Mouse (Mus musculus): ENCODE data around the gene Itih4.
A peak's percentile ranks its signal among the peaks of the same experiment; 100 is the strongest.

Itih4 gene

DNA sequence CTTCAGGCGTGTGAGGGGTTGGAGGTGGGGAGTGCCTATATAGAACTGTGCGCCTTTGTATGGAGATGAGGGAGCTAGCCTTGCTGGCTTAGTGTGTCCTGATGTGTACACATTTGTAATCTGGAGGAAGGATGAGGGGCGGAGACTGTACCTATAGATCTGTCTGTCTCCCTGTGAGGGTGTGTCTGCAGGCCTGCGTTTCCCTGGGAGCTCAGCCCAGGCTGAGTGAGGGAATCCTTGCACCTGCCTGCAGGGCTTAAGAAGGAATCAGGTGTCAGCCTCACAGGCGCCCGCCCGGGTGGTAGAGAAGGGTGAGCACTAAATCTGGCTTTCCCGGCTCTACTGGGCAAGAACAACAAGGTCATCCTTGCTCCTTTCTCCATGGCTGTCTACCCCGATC, 6.5 kb upstream of the Itih4 start:
- DNase-seq (ENCODE audit: low spot score in 2 of 2): no peak

DNA sequence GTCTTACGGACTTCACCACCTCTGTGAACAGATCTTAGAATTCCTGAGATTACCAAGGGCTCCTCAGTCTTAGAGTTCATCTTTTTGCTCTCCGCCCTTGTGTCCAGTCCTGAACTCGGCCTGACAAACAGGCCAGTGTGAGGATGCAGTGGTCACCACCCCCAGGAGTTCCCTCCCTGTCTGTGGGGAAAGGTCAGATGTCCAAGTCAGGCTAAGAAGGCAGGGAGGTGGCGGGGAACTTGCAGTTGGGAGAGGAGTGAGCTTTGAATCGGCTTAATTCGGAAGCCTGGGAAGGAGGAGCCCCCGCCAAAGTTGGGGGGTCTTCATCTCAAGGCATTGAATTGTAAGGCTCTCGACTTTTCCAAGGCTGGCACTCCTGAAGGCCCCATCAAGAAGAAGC, 6.0 kb upstream of the Itih4 start:
- no peak for DNase-seq (ENCODE audit: low spot score in 2 of 2)

DNA sequence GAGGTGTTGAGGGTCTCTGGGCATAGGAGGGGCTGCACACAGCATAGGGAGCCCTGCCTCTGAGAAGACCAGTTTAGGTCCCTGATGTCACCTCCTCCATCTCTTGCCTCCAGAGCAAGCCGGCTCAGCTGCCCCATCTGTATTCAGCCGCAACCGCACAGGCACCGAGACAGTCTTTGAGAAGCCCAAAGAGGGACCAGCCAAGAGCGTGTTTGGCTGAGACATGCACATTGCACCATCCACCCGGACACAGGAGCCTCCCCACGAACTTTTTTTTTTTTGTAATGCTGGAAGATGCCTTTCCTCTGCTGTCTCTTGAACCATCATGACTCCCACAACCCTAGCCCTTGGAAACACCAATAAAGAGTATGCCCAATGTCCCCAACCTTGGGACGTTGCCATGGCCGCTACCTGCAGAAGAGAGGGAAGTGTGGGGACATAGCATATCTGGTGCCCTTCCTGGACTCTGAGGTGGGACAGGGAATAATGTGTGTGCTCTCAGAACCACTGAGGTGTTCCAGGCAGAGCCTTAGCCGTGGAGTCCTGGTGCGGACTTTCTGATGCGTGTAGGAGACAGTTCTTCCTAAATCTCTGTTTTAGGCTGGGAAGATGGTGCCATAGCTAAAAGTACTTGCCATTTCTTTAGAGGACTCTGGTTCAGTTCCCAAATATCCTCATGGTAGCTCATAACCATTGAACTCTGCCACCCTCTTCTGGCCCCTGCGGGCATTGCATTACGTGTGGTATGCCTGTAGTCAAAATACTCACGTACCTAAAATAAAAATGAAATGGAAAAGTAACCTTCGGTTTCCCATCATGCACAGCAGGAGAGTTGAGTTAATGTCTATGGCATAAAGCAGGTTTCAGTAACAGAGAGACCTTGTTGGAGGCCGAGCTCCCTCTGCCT, 5.2 kb upstream of the Itih4 start:
- no peak for DNase-seq (ENCODE audit: low spot score in 2 of 2)

DNA sequence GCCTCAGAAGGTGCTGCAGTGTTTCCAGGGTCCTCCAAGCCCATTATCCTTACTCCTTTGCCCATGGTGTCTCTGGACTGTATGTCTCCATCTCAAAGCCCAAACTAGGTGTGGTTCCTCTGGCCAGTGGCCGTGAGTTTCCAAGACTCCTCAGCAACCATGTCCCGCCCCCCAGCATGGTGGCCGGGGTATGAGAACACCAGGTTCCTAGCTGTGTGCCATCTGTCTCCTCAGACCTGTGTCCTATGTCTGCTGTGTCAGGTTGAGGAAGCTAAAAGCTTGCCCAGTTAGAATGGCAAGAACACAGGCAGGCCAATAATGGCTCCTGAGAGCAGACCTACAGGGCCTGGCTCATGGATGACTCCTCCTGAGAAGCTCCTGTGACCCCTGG, 4.6 kb upstream of the Itih4 start:
- no peak for DNase-seq (ENCODE audit: low spot score in 2 of 2)

DNA sequence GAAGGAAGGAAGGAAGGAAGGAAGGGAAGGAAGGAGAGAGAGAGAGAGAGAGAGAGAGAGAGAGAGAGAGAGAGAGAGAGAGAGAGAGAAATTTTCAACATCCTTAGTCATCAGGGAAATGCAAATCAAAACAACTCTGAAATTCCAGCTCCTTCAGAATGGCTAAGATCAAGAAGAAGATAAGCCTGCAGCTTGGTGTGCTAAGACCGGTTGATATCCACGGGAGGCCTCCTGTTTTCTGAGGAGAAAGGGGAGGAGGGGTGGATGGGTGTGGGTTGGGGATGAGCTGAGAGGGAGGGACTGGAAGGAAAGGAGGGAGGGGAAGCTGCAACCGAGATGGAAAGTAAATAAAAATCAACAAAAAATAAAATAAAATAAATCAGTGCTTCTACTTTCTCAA, 978 bp upstream of the Itih4 start:
- no peak for DNase-seq (ENCODE audit: low spot score in 2 of 2)

DNA sequence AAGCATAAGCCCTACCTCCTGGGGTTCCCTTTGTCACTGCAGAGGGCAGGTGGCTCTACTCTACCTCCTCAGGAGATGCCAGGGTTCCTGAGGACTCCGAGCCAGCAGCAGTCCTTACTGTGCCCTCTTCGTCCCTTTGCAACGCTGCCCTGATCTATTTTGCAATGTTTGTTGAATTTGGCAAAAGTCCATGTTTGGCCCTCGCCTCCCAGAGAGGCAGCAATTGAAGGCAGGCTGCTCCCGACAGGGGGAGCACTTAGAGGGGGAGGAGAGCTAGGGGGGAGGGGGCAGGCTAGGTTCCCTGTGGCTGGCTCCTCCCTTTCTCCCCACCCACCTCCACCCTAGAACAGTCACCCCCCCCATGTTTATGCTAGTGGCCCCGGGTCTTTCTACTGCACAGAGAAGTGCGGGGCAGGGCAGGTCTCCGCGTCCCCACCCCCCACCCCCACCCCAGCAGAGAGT, 2.0 kb downstream of the Itih4 start:
- no peak for DNase-seq (ENCODE audit: low spot score in 2 of 2)

DNA sequence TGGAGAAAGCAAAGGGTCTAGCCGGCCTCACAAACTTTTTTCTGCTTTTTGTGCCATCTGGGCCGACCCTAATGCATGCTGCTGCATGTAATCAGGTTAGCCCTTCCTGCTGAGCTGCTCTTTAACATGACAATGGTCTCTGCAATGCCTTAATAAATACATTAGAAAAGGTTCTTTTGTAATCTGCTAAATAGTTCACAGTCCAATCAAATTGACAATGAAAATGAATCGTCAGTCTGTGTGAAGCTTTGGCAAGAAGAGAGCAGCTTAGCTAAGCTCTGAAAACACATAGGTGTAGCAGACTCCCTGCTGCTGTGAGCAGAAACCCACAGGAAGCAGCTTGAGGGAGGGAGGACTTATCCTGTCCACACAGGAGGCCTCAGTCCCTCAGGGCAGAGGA, 13.7 kb downstream of the Itih4 start:
- no peak for DNase-seq (ENCODE audit: low spot score in 2 of 2)

DNA sequence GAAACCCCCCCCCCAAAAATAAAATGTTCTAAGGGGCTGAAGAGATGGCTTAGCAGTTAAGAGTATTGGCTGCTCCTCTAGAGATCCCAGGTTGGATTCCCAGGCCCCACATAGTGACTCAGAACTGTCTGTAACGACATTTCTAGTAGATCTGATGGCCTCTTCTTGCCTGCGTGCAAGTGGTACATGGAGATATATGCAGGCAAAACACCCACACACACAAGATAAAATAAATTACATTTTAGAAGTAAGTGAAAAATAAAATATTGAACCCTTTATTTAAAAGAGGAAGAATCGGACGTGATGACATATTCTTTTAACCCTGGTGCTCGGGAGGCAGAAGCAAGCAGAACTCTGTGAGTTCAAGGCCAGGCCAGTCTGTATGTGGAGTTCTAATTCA, 16.4 kb downstream of the Itih4 start:
- DNase-seq (ENCODE audit: low spot score in 2 of 2): no peak

DNA sequence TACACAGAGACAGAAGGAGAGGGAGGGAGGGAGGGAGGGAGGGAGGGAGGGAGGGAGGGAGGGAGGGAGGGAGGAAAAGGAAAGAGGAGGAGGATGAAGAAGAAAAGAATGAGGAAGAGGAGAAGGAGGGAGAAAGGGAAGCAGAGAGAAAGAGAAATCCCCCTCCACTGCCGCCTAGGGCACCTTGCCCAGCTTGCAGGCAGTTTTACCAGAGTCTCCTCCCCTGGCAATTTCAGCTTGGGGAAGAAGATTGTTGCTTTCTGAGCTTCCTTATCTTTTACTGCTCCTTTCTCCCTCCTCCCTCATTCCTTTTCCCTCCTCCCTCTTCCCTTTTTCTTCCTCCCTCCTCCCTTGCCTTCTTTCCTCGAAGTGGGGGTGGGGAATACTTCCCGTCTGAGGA, 16.8 kb downstream of the Itih4 start:
- no peak for DNase-seq (ENCODE audit: low spot score in 2 of 2)

DNA sequence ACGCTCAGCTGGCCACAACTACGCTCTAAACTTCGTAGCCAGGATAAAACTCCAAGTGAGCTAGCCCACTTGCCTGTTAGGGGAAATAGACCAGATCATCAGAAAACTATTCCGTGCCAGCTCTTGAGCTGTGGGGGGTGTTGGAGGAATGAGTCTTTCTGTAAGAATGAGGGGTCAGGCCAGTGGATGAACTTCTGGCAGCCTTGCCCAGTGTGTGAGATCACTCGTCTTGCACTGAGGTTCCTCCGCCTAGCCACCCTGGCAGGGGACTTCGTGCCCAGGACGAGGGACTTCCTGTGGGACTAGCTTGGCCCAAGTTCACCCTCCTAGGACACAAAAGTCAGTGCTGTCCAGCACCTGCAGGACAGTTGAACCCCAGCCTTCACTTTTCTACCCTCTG, 18.0 kb downstream of the Itih4 start:
- DNase-seq (ENCODE audit: low spot score in 2 of 2): no peak

DNA sequence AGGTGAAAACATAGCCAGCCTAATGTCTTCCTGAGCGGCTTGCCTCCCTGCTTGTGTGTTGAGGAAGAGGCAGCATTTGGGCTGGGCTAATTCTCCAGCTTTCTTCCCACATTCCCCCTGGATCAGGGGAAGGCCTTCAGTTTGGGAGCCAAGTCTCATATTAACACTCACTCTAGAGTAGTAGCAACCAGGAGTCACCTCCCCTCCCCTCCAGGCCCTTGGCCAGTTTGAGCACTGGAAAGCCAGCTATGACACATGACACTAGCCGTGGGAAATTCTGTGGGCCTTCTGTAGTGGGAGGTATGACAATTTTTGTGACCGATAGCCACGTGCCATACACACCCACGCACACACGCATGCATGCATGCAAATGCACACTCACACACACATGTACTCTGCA, 19.7 kb downstream of the Itih4 start:
- no peak for DNase-seq (ENCODE audit: low spot score in 2 of 2)

DNA sequence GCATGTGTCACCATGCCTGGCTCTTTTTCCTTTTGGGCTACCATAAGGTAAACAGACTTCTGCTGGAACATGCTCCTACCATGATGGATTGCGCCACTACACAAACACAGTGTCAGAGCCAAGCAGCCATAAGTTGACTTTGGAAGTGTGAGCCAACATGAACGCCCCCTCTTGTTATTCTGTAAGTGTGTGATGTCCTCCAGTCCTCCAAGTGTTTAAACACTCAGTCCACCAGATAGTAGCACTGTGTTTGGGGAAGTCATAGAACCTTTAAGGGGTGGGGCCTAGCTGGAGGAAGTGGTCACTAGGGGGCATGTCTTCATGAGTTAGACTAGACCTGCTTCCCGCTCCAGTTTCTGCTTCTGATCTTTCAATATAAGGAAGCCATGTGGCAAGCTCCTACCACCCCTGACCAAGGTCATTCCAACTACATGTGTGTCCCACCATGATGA, 21.6 kb downstream of the Itih4 start:
- DNase-seq (ENCODE audit: low spot score in 2 of 2): no peak

DNA sequence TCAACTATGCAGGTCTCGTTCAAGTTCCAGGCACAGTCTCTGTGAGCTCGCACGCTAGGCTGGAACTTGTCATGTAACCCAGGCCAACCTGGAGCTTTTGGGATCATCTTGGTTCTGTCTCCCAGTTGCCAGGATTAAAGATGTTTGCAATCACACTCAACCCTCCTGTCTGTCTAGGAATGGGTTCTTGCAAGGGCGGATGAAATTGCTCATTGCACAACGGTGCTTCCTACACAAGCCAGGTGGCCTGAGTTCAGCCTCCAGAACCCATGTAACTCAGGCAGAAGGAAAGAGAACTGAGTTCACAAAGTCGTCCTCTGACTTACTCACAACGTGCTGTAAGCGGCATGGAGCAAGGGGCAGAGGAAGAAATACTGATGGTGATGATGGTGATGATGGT, 24.9 kb downstream of the Itih4 start:
- DNase-seq (ENCODE audit: low spot score in 2 of 2): no peak

DNA sequence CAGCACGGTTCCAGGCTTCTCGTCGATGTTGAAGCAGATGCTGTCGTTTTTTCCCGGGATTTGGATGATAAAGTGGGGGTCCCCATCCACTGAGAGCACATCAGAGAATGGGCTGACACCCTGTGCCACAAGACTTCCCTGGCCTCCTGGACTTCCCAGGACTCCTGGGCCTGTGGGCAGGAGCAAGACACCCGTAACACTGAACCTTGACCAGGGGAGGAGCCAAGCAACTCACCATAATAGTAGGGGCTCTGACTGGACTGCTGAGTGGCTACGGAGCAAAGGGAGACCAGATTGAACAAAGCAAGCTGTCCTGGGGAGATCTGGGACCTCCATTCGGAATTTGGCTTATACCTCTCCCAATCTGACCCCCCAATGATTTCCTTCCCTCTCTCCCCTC, 26.4 kb downstream of the Itih4 start:
- DNase-seq (ENCODE audit: low spot score in 2 of 2): no peak

DNA sequence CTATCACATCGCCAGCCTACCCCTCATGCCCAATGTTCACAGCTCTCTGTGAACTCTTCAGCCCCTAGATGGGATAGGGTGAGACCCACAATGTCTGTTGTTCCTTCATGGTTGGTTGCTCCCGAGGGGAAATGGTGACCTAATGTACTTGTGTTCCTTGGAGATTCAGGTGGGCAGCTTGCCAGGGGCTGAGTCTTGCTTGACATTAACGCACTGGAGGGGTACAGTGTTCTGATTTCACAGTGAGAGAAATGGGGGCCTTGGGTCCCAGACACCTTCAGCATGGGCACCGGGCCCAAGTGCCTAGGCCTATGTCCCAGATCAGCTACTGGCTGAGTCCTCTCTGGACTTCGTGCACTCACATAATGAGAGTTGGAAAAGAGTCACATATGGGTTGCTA, 27.1 kb downstream of the Itih4 start:
- no peak for DNase-seq (ENCODE audit: low spot score in 2 of 2)

DNA sequence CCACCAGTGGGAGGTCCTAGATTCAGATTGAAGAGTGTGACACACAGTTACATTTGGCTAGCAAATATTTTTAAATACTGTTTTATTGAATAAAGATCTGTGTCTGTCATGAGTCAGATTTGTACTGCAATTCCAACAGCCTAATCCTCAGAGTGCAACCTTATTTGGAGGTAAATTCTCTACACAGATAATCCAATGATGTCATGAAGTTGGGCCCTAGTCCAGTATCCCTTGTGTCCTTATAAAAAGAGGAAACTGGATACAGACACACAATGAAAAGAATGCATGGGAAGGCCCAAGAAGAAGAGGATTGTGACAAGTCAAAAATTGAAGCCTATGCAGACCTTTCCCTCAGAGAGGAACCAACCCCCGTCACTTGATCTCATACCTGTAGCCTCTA, 30.2 kb downstream of the Itih4 start:
- DNase-seq (ENCODE audit: low spot score in 2 of 2): no peak

DNA sequence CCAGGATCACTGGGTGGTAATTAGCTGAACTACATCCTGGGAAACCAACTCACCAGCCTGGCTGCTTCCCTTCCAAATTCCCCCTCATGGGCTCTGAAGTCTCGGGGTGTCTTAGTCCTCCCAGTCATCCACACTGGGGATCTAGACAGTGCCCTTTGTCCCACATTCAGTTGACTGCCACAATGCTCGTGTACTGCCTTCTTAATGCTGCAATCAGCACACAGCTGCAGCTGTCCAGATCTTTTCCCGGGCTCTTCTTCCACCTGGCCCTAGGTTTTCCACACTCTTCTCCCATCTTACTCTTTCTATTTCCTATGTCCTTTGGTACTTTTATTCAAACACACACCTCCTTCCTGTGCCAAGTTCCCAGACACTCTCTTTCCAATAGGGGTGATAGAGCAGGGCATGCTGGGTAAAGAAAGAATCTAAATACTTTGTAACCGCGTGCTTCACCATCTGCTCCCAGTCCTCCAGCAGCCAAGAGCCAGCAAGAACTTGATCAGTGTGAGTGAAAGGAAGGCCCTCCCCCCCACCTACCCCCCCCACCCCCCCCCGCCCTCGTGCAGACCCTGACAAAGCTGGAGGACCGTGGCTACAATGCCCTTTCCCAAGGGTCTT, 35.9 kb downstream of the Itih4 start:
- no peak for DNase-seq (ENCODE audit: low spot score in 2 of 2)

DNA sequence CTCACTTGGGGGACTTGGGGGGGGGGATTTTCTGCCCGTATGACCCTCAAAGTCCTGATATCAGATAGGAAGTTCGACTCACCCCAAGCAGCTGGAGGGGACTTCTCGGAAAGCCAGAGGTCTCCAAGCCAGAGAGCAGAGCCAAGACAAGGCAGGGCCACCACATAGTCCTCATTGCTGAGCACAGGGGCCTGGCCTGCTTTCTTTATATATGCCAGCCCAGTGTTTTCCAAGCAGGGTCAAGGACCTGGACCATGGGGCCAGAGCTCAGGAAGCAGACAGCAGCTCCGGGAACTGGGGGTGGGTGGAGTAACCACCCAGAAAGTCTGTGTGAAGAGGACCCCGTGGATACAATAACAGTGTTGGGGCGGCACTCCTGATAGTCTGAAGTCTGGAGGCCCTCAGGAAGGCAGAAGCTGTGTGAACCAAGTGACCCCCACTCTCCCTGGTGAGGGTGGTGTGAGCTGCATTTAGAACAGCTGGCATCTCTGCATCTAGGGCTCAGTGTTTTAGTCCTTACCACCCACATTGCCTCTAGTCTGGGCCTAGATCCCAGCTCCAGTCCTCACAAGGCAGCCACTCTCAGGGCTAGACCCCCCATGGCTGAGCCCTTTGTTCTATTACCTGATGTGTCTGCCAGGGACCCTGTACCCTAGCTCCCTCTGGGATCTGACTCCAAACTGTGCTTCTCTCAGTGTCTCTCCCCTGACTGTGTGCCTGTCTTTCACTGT, 37.3 kb downstream of the Itih4 start, which contains the start of gene Itih3:
Gene Itih3 (minus strand): TSS at position 386 of the 731 bp plus-strand sequence.
- DNase-seq (ENCODE audit: low spot score in 2 of 2): peak; percentile 14 to 37

DNA sequence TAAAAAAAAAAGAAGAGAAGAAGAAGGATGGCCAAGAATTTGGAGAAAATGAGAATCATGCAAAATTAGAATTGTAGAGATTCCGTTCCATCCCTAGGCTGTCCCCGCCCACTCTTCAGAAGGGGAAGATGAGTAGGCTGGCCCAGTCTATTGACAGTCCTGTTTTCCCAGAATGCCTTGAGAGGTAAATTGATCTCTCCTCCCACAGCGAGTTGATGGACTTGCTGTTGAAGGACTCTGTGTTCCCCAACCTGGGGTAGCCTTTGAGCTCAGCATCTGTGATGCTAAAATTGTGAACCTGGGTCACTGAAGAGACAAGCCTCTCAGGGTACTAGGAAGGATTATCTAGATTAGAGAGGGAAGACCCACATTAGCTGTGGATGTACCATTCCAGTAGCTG, 39.2 kb downstream of the Itih4 start:
- no peak for DNase-seq (ENCODE audit: low spot score in 2 of 2)

DNA sequence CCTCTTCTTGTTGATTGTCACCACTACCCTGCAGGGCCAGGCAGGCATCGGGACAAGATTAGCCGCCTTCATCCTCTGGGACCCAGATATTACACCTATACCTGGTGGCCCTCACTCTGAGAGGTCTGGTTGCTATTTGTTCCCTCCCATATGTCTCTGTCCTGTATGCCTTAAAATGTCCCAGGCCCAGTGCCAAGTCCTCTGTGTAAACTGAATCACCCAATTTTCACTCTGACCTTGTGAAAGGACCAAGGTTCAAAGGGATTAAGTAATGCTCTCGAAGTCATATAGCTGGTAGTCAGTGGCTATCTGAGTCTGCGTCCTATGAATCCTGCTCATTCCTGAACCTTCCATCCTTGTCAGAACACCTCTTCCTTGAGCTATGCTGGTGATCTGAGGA, 44.1 kb downstream of the Itih4 start:
- DNase-seq (ENCODE audit: low spot score in 2 of 2): no peak

DNA sequence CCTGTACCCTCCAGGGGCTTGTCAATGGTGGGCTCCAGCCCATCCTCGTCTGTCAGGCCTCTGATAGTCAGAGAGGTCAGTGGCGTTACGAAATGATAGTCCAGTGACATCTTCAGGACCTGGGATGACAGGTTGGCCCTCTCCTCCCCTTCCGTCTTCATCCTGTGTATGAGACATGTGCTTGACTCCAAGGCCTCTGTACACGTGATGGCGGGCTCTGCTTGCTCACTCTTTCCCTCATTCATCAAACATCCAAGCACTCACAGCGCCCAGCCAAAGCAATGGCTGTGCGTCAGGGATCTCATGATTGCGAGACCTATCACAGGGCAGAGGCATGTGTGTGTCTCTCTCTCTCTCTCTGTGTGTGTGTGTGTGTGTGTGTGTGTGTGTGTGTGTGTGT, 47.1 kb downstream of the Itih4 start:
- DNase-seq (ENCODE audit: low spot score in 2 of 2): no peak

DNA sequence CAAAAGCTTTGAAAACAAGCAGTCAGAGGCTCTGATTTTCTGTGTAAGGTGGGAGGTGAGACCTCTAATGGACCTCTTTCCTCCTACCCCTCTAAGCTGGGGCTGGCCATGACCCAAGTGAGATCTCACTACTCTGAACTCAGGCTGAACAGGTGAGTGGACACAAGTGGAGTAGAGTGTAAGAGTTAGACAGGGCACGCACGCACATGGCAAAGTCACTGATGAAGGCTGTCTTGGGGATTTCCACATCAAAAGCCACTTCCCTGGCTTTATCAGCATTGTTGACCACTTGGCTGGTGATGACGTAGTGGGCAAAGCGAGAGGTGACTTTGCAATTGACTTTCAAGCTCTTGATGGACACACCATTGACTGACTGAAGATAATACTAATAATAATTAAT, 56.0 kb downstream of the Itih4 start:
- DNase-seq (ENCODE audit: low spot score in 2 of 2): no peak

DNA sequence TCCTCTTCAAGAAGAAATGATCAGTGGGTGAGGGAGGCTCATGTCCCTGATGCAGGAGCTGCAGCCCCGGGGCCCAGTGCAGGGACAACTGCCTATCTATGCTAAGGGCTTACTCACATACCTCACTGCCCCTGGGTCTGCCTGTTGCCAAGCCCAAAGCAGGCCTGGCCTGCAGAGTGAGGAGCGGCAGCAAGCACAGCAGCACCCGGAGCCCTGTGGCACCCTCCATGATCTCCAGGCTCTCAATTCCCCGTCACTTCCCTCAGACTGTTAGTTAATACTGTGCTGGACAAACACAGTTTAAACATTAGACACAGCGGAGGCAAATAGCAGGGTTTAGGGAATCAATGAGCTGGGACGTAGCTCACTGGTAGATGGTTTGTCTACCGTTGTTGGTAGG, 56.8 kb downstream of the Itih4 start, which contains the start of gene Itih1:
Gene Itih1 (minus strand): TSS at position 252 of the 400 bp plus-strand sequence.
- DNase-seq (ENCODE audit: low spot score in 2 of 2): no peak
